Mouse (Mus musculus) embryo, embryonic 11.5 days (tissue): Measurements from ENCODE around the gene Itpripl2.

Experiments used
- DNase-seq: peaks from one replicate; pipeline ENCODE4 v3.0.0-alpha.2; 2012; ENCODE audit warnings: low read depth, low spot score

The Itpripl2 gene

DNA sequence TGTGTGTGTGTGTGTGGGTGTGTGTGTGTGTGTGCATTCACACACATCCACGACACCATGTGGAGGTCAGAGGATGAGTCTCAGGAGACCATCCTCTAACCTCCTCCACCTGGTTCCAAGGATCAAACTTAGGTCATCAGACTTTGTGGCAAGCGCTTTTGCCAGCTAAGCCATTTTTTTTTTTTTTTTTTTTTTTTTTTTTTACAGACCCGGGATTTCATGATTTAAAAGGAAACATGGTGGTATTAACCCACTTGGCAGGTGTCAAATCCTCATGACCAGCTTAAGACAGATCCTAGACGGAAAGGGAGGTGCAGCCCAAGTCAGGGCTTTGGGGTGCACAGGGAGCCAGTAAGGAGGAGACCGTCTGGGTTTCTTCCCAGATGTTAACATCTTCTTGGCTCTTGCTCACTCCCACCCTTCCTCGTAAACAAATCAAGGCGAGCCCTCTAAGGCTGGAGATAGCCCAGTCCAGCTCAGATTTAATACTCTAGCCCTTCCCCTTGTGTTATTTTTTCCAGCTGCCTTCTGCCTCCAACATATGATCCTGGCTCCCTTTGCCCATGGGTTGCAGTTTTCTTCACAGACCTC, 47.8 kb downstream of the Itpripl2 start:
- no peak for DNase-seq

GRCm38 (mm10) chr7:118443371-118443770, 48.4 kb downstream of the Itpripl2 start:
- DNase-seq: no peak

DNA sequence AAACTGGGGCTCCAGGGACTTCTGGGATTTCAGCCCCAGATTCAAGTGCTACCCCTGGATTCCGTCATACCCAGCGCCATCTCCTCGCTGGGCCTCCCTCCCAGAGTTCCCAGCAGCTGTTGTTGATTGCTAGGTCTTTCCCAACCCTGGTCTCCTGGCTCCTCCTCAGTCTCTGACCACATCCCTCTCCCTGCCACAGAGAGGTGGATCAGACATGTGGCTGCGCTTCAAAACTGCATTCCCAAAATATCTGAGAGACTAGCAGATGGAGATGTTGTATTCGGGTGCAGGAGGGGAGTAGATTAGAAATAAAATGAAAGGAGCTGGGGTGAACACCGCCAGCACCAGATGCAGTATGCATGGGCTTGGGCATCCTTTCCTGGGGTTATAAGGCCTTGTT, 50.2 kb downstream of the Itpripl2 start:
- no peak for DNase-seq

- DNase-seq: no peak
These were observed 54.5 kb downstream of the Itpripl2 start for GRCm38 (mm10) chr7:118437101-118437802.
